ENCODE assay signal across 18 mouse cellular contexts in the genomic region with DNA sequence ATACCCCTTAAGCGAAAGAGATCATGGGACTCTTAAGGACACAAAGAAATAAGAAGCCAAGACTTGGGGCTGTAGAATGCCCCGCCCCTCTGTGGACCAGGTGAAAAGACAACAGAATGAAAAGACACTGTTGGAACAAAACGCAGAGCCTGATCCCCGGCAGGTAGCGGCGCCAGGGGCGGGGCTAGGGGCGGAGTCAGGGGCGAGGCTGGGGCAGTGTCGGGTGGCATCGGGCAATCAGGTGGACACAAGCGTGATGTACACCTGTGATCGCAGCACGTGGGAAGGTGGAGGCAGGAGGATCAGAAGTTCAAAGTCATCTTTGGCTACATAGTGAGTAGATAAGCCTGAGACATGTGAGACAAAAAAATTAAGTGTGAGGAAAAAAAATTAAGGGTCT.
A peak's percentile ranks its signal among the peaks of the same experiment; 100 is the strongest.
DNase-seq lines count a peak whose midpoint lies in the region; ATAC-seq and TF ChIP-seq lines count a peak whose summit lies in the region.
"Had no signal": no experiment of that assay in that cellular context is flagged by ENCODE, and none has a peak within 500 bp of the region (broad histone marks: within the 10 kb centered on the region; RNA-seq: fewer than 3 reads in every experiment).

No protein-coding gene starts in this region.

- no peak for ATAC-seq in liver, embryonic 11.5 days (replicated peaks; ENCODE audit: low FRiP score)

- H3K9me3 ChIP-seq in liver, embryonic 11.5 days (ENCODE audit: control insufficient read depth, low read length), result no peaks in the 10 kb centered on the region
- H3K9me3 ChIP-seq: embryonic facial prominence, embryonic 12.5 days; heart, embryonic 13.5 days; neural tube, embryonic 13.5 days had no signal

- no peaks in the 10 kb centered on the region for H3K4me1 ChIP-seq in liver, adult 2 months (ENCODE audit: control insufficient read depth, insufficient read depth, low read length)
- H3K4me1 ChIP-seq in liver, embryonic 11.5 days (replicated peaks; ENCODE audit: control insufficient read depth, insufficient read depth, low read length), result 0 out of 2 replicates have a peak, but pooled peaks cover 2% of the 10 kb centered on the region
- H3K4me1 ChIP-seq: embryonic facial prominence, embryonic 12.5 days had no signal

- TF ChIP-seq POLR2A in liver, adult 2 months (IDR thresholded peaks at IDR 0.05; ENCODE audit: extremely low read depth, insufficient read depth, low read length), result no peak

- H3K79me2 ChIP-seq in liver, adult 2 months (ENCODE audit: control insufficient read depth, insufficient read depth, low read length), result no peaks in the 10 kb centered on the region

- no peaks in the 10 kb centered on the region for H3K36me3 ChIP-seq in liver, adult 2 months (ENCODE audit: control insufficient read depth, insufficient read depth, low read length)
- H3K36me3 ChIP-seq in liver, embryonic 11.5 days (ENCODE audit: control insufficient read depth, insufficient read depth, low read length), result no peaks in the 10 kb centered on the region; the same call in 1 of the 2 replicates
- H3K36me3 ChIP-seq: embryonic facial prominence, embryonic 12.5 days; forebrain, embryonic 10.5 days; heart, embryonic 13.5 days; neural tube, embryonic 13.5 days had no signal

- DNase-seq in liver, adult 2 months (ENCODE audit: extremely low read depth, low read depth, low spot score), result peak; percentile 9
- no peak for DNase-seq in liver, embryonic 11.5 days (ENCODE audit: low spot score)
- peak; percentile 14 for DNase-seq in urinary bladder, postnatal 14 days (ENCODE audit: low spot score)
- no peak for DNase-seq in urinary bladder, adult 2 months (ENCODE audit: low spot score)
- peak; percentile 24 to 55 for DNase-seq in kidney, postnatal 25 days
- no peak for DNase-seq in layer of hippocampus, adult 18-20 months (ENCODE audit: low spot score in 2 of 2)
- DNase-seq in natural killer cell, adult 2 months (ENCODE audit: low spot score in 2 of 2), result no peak
- DNase-seq: B cell, adult 2 months; cerebellum, adult 11 months; left cerebral cortex, postnatal 4 days; right cerebral cortex, postnatal 4 days; thymus, postnatal 14 days had no signal

- no peaks in the 10 kb centered on the region for H3K27me3 ChIP-seq in liver, adult 2 months (ENCODE audit: control insufficient read depth, insufficient read depth, low read length)
- no peaks in the 10 kb centered on the region for H3K27me3 ChIP-seq in liver, embryonic 11.5 days (replicated peaks; ENCODE audit: control insufficient read depth, insufficient read depth, low read length)
- H3K27me3 ChIP-seq: embryonic facial prominence, embryonic 12.5 days; neural tube, embryonic 13.5 days had no signal

- TF ChIP-seq CTCF in liver, adult 2 months (IDR thresholded peaks at IDR 0.05; ENCODE audit: low read depth, low read length), result no peak

- 29% methylated on average over 14 of the region's 14 CpGs for WGBS in liver, adult 2 months
- WGBS in liver, embryonic 11.5 days, result 19% methylated on average over 14 of the region's 14 CpGs

- H3K27ac ChIP-seq in liver, adult 2 months (replicated peaks; ENCODE audit: insufficient read depth, low read depth, low read length), result no peak overlapping the region
- no peak overlapping the region for H3K27ac ChIP-seq in liver, embryonic 11.5 days (ENCODE audit: low read depth, low read length)
- H3K27ac ChIP-seq: embryonic facial prominence, embryonic 12.5 days; forebrain, embryonic 10.5 days; heart, embryonic 13.5 days; liver, embryonic 14.5 days; neural tube, embryonic 13.5 days had no signal

- H3K9ac ChIP-seq in liver, adult 2 months (ENCODE audit: low read depth, low read length), result no peak overlapping the region
- H3K9ac ChIP-seq in liver, embryonic 11.5 days (ENCODE audit: low read depth, low read length), result no peak overlapping the region
- H3K9ac ChIP-seq: embryonic facial prominence, embryonic 12.5 days; heart, embryonic 13.5 days; liver, embryonic 14.5 days; neural tube, embryonic 13.5 days had no signal

- no peak overlapping the region for H3K4me2 ChIP-seq in liver, embryonic 11.5 days
- H3K4me2 ChIP-seq: embryonic facial prominence, embryonic 12.5 days; heart, embryonic 13.5 days; neural tube, embryonic 13.5 days had no signal

- no peak overlapping the region for H3K4me3 ChIP-seq in liver, adult 2 months (ENCODE audit: insufficient read depth, low read depth, low read length)
- H3K4me3 ChIP-seq in liver, embryonic 11.5 days (ENCODE audit: low read depth, low read length), result no peak overlapping the region
- H3K4me3 ChIP-seq: embryonic facial prominence, embryonic 12.5 days; forebrain, embryonic 10.5 days; heart, embryonic 13.5 days; megakaryocyte, embryonic 14.5 days; neural tube, embryonic 13.5 days had no signal

Comparison
In these comparisons a context has a peak if more than half of its experiments do, and no peak if none do; other contexts are left out.
1. DNase-seq: peak in liver, adult 2 months (single experiment), urinary bladder, postnatal 14 days (single experiment) and kidney, postnatal 25 days (2 of 2); none in liver, embryonic 11.5 days (single experiment), urinary bladder, adult 2 months (single experiment), layer of hippocampus, adult 18-20 months (0 of 2) and natural killer cell, adult 2 months (0 of 2).